Mouse (Mus musculus): ENCODE data around the gene Mrrf. TPM values are rescaled to one million over a fixed set of nuclear protein-coding genes. Genes with fewer than 3 reads are reported as not detected.

Mrrf gene
- total RNA-seq, 2 experiments from 2014 or later: 41.9 to 43.3 TPM

GRCm38 (mm10) chr2:36197021-36197420 lies 60.8 kb downstream of the Mrrf start:
- no peak for DNase-seq (ENCODE audit: low spot score)
- intact Hi-C loops (cut with DNase I): no loop called here

DNA sequence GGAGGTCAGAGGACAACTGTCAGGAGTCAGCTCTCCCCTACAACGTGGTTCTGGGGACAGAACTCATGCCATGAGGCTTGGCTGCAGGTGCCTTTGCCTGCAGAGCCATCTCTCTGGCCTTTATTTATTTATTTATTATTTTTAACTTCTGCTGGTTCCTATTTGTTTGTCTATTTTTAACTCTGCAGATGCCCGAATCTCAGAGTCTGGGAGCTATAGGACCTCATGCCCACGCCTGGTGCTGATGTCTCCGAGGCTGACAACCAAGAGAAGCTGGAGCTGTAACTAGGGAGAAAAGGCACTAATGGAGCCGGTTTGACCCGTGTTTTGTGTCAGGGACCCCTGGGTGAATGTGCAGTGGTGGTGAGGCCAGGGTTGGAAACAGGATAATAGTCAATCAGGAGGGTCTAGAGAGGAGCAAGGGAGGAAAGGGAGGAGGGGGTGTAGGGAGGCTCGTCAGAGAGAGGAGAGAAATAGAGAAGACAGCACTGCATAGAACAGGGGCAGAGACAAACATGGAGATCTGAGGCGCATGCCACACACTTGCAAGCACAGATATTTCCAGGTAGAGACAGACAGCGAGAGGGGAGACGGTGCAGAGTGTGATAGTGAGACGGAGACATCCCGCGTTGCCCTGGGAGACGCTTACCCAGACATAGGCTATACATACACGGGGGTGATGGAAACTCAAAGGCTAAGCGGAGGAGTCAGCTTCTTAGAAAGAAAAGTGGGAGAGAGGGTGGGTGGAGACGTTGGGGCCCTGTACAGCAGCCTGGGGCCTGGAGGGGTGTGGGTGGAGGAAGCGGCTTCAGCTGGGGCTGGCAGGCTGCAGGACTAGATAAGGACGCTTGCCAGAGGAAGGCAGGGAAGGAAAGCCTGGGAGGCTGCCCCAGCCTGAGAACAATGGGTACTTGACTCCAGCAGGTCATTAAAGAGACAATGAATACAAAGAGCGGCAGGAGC lies 62.0 kb downstream of the Mrrf start:
- DNase-seq (ENCODE audit: low spot score): peak; percentile 58
- intact Hi-C loops (cut with DNase I): loop anchor here (2.0 kb wide), 1 partner anchor 69 kb away; no protein-coding TSS in a partner anchor

GRCm38 (mm10) chr2:36198882-36199262 lies 62.7 kb downstream of the Mrrf start:
- intact Hi-C loops (cut with DNase I): loop anchor here (2.0 kb wide), 1 partner anchor 70 kb away; no protein-coding TSS in a partner anchor
- DNase-seq (ENCODE audit: low spot score): no peak

GRCm38 (mm10) chr2:36200813-36201212 lies 64.6 kb downstream of the Mrrf start:
- intact Hi-C loops (cut with DNase I): no loop called here
- DNase-seq (ENCODE audit: low spot score): no peak

- DNase-seq (ENCODE audit: low spot score): no peak
- intact Hi-C loops (cut with DNase I): no loop called here
Measured at GRCm38 (mm10) chr2:36201756-36202610, 65.8 kb downstream of the Mrrf start.

- intact Hi-C loops (cut with DNase I): no loop called here
- DNase-seq (ENCODE audit: low spot score): no peak
Measured at GRCm38 (mm10) chr2:36202611-36202880, 66.4 kb downstream of the Mrrf start.

- intact Hi-C loops (cut with DNase I): no loop called here
- DNase-seq (ENCODE audit: low spot score): no peak
Measured at GRCm38 (mm10) chr2:36203011-36203825, 67.0 kb downstream of the Mrrf start.

DNA sequence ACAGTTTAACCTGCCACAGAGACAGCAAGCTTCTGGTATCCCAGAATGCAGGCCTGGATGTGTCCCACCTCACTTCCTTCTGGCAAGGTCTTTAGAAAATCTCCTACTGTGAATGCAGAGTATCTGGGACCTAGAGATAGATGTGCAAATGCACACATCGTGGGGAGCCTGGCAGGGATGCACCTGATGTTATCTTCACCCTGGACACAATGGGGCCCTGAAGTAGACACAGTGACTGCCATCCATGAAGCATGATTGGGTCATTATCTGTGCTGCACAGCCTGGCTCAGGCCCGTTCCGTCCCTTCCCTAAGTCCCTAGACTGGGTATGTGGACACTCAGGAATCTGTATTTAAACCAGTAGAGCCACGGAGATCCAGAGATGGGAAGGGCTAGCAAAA lies 68.4 kb downstream of the Mrrf start:
- intact Hi-C loops (cut with DNase I): no loop called here
- DNase-seq (ENCODE audit: low spot score): no peak

DNA sequence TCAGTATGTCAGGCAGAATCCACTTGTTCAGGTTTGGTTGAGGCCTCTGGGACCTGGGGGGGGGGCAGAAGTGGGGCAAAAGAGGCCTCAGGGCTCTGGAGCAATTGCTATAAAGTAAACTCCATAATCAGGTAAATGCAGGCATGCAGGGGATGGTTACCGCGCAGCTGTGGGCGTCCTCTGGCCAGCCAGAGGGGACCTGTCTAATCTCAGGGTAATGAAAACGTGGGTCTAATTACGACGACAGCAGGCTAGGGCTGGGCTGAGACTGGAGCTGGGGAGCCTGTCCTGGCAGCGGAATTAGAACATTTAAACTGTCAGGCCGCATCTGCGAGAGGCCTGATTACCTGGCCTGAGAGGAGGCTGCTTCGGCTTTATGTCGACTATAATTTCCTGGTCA lies 70.9 kb downstream of the Mrrf start:
- DNase-seq (ENCODE audit: low spot score): no peak
- intact Hi-C loops (cut with DNase I): no loop called here

GRCm38 (mm10) chr2:36210796-36211195 lies 74.6 kb downstream of the Mrrf start:
- intact Hi-C loops (cut with DNase I): loop anchor here (5.0 kb wide), 2 partner anchors 38 to 108 kb away; no protein-coding TSS in a partner anchor
- DNase-seq (ENCODE audit: low spot score): no peak

- no peak for DNase-seq (ENCODE audit: low spot score)
- intact Hi-C loops (cut with DNase I): loop anchor here (5.0 kb wide), 2 partner anchors 39 to 109 kb away; no protein-coding TSS in a partner anchor
Measured at GRCm38 (mm10) chr2:36211785-36212184, 75.6 kb downstream of the Mrrf start.

DNA sequence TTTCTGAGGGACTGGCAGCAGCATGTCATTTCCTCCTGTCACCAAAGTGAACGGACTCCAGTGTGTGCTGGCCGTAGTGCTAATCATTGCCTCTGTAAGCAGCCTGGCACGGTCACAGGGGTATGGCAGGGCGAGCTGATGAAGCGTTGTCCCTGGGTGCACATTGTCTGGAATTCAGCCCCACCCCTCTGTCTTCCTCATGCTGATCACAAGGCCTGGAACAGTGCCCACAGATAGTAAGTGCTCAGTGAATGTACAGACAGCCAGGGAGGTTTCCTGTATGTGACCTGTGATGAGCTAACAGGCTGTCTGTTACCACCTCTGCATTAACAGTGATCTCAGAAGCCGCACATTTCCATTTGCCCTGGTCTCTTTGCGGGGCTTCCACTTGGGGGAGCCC lies 76.9 kb downstream of the Mrrf start:
- intact Hi-C loops (cut with DNase I): loop anchor here (5.0 kb wide), 2 partner anchors 41 to 111 kb away; no protein-coding TSS in a partner anchor
- no peak for DNase-seq (ENCODE audit: low spot score)

- intact Hi-C loops (cut with DNase I): loop anchor here (1.0 to 5.0 kb wide), 4 partner anchors 42 to 205 kb away; no protein-coding TSS in a partner anchor
- DNase-seq (ENCODE audit: low spot score): peak; percentile 66
Measured at GRCm38 (mm10) chr2:36214023-36214422, 77.8 kb downstream of the Mrrf start.

GRCm38 (mm10) chr2:36214425-36214824 lies 78.2 kb downstream of the Mrrf start:
- intact Hi-C loops (cut with DNase I): loop anchor here (1.0 to 5.0 kb wide), 4 partner anchors 42 to 205 kb away; no protein-coding TSS in a partner anchor
- DNase-seq (ENCODE audit: low spot score): no peak

- no peak for DNase-seq (ENCODE audit: low spot score)
- intact Hi-C loops (cut with DNase I): no loop called here
Measured at GRCm38 (mm10) chr2:36215203-36215739, 79.1 kb downstream of the Mrrf start.

GRCm38 (mm10) chr2:36216546-36216945 lies 80.4 kb downstream of the Mrrf start:
- peak; percentile 21 for DNase-seq (ENCODE audit: low spot score)
- intact Hi-C loops (cut with DNase I): no loop called here

DNA sequence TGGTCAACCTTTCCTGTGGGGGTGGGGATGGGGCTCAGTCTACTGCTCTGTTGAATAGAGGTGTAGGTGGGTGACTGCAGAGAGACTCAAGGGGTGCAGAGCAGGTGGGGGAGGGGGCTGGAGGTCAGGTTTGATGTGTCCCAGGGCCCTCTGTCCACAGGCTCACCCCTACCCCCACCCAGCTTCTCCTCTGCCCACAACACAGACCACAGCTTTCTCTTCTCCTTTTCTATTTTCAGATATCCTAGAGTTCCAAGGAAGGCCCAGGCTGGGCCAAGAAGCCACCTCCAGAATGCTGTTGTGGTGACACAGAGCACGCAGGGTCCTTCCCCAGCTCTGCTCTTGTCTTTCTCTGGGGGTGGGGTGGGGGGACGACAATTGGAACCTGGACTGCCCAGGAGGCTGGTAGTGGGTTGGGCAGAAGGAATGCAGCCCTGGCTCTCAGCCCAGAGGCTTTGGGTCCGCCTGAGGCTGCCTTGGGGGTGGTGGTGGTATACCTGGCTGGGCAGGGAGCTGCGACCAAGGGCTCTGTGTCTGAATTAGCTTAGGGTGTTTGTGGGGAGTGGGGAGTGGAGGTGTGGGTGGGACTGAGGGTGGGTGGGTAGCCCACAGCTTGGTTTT lies 80.9 kb downstream of the Mrrf start:
- DNase-seq (ENCODE audit: low spot score): no peak
- intact Hi-C loops (cut with DNase I): no loop called here

DNA sequence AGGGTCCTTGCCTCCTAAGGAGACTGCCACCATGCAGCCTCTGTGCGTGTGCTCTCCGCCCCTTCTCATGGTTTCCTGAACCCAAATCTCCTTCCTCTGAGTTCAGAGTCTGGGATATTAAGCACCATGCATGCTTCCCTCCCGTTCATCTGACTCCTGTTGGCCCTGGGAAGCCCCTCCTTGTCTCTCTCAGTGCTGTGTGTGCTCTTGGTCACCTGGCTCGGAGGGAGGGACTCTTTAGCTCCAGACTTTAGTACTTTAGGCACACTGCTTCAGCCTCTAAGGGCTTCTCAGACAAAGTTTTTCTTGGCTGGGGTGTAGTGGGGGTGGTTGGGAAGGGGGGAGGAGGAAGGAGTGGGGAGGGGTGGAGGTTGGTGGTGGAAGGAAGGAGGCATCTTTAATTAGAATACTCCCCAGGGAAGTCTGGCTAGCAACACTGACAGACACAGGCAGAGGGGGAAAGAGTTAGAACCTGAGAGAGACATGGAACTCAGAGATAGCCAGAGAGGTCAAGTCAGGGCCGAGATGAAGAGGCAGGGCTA lies 81.6 kb downstream of the Mrrf start:
- intact Hi-C loops (cut with DNase I): no loop called here
- no peak for DNase-seq (ENCODE audit: low spot score)

DNA sequence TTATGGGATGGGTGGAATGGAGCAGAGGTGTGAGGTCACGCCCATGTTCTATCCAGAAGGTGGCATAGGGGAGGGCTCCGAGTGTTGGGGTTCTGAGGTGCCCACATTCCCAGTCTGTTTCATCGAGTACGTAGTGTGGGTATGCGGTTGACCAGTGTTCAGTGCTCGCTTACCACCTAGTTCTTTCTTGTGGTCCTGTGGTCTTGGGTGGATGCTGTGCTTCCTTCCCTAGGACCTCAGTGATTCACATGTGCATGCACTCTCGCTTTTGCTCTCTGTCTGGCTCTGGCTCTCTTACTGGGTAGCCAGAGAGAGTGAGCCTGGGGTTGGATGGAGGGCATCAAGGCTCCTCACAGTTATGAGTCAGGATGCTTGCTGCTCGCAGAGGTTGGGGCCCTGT lies 83.9 kb downstream of the Mrrf start:
- no peak for DNase-seq (ENCODE audit: low spot score)
- intact Hi-C loops (cut with DNase I): no loop called here

All from heart, postnatal 25 days (tissue).